Mouse (Mus musculus): ENCODE data around the gene Kif7.

DNA sequence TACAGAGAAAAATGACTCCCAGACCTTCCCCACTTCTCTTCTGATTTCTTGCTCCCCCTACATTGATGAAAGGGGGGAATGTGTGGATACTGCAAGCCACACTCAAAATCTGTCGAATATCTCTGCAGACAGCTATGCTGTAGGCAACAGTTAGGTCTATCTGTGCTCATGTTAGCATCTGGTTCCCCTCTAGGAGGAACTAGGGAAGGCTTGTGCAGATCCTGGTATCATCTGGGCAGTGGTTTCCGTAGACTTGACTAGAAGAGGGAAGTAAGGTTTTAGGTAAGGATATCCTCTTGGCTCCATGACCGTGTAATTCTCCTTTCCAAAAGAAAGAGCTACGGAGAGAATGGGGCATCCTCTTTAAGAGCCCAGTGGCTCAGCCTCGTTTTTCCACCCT lies 29.1 kb upstream of the Kif7 start:
- TF ChIP-seq CTCF (IDR thresholded peaks at IDR 0.05; ENCODE audit: control insufficient read depth, insufficient read depth, low read length) (no peak), POLR2A (IDR thresholded peaks at IDR 0.05; ENCODE audit: borderline replicate concordance, control insufficient read depth, low read depth, low read length) (no peak)
